Mouse (Mus musculus): Measurements from ENCODE around the gene Actn1. TPM values are rescaled to one million over a fixed set of nuclear protein-coding genes. Genes with fewer than 3 reads are reported as not detected.

The Actn1 gene
- polyA plus RNA-seq, 1 experiment = 0.54 TPM

- TF ChIP-seq GATA1 (IDR thresholded peaks at IDR 0.05; ENCODE audit: low read length) (no peak), TAL1 (IDR thresholded peaks at IDR 0.05; ENCODE audit: low read length) (no peak)
- Histone ChIP-seq H3K9me3 (ENCODE audit: control insufficient read depth, low read length) (no peaks in the 10 kb centered on the region), H3K4me1 (ENCODE audit: control insufficient read depth) (peaks cover 27% of the 10 kb centered on the region), H3K27me3 (ENCODE audit: control insufficient read depth) (no peaks in the 10 kb centered on the region), H3K4me3 (replicated peaks) (no peak overlapping the region), H3K36me3 (ENCODE audit: control insufficient read depth) (peaks cover 19% of the 10 kb centered on the region)
Observed at GRCm38 (mm10) chr12:80121438-80121837, 138.7 kb downstream of the Actn1 start.

- Histone ChIP-seq H3K4me3 (replicated peaks) (no peak overlapping the region), H3K27me3 (ENCODE audit: control insufficient read depth) (no peaks in the 10 kb centered on the region), H3K4me1 (ENCODE audit: control insufficient read depth) (peaks cover 49% of the 10 kb centered on the region), H3K36me3 (ENCODE audit: control insufficient read depth) (peaks cover 13% of the 10 kb centered on the region), H3K9me3 (ENCODE audit: control insufficient read depth, low read length) (no peaks in the 10 kb centered on the region)
- TF ChIP-seq GATA1 (IDR thresholded peaks at IDR 0.05; ENCODE audit: low read length) = no peak
- no peak for TF ChIP-seq TAL1 (IDR thresholded peaks at IDR 0.05; ENCODE audit: low read length)
Observed at GRCm38 (mm10) chr12:80118588-80118987, 141.6 kb downstream of the Actn1 start.

Other genes starting within 250 kb of the Actn1 start
- 8.0 and 9.0 TPM in 2 replicates for gene Zfp36l1, start 147.4 kb downstream of the Actn1 start, polyA plus RNA-seq (2012)
- gene Dcaf5, start 176.2 kb upstream of the Actn1 start, polyA plus RNA-seq (2012) = 0.12 and 0.19 TPM in 2 replicates
- 0.06 and 0.11 TPM in 2 replicates for gene Exd2, start 202.7 kb upstream of the Actn1 start, polyA plus RNA-seq (2012)

Measured in erythroblast, embryonic 14.5 days (primary cell).